Mouse (Mus musculus): ENCODE measurements around the gene Tuba3a.

The Tuba3a gene

GRCm38 (mm10) chr6:125232516-125232915, 53.3 kb downstream of the Tuba3a start:
- DNase-seq (ENCODE audit: inconsistent age in 2 of 2, low spot score in 1 of 2) = no peak

GRCm38 (mm10) chr6:125232045-125232437, 53.8 kb downstream of the Tuba3a start:
- DNase-seq (ENCODE audit: inconsistent age in 2 of 2, low spot score in 1 of 2) = no peak

- DNase-seq (ENCODE audit: inconsistent age in 2 of 2, low spot score in 1 of 2) = peak; percentile 79 to 92
Measured at GRCm38 (mm10) chr6:125231117-125232044, 54.5 kb downstream of the Tuba3a start, which contains the start of gene Tapbpl. Gene Tapbpl, minus strand, starts transcription at chr6:125231860.

- DNase-seq (ENCODE audit: inconsistent age in 2 of 2, low spot score in 1 of 2) = peak; percentile 32 to 54
Measured at GRCm38 (mm10) chr6:125230571-125230970, 55.3 kb downstream of the Tuba3a start.
